Mouse (Mus musculus): ENCODE measurements at regions not wholly inside any gene's neighbourhood (a gene's known extent, or its start where the extent isn't known, plus 50 kb on each side); places are given as distances from the start of the nearest gene placed in this dataset.
"Not testable (repeated sequence)": the region's sequence is repeated elsewhere in the genome, so short reads cannot be mapped to it uniquely, and the experiment has no call there.

DNA sequence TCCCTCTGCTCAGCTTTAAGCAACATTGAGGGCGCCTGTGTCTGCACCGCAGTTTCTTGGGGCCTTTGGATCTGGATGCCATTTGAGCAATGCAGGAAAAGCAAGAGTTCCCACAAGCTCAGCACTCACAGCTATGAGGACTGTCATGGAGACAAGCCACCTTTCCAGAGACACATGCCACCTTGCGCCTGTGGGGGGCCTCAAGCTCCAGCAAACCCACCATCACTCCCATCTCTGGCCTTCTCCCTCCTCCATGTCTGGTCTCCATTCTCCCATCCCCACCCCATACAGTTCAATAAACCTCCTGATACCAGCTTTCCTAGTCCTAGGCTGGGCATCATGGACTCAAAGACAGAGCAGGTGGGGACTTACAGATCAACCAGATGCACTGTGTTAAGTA is 97.8 kb downstream of the Wdr11 start:
- DNase-seq: no peak

DNA sequence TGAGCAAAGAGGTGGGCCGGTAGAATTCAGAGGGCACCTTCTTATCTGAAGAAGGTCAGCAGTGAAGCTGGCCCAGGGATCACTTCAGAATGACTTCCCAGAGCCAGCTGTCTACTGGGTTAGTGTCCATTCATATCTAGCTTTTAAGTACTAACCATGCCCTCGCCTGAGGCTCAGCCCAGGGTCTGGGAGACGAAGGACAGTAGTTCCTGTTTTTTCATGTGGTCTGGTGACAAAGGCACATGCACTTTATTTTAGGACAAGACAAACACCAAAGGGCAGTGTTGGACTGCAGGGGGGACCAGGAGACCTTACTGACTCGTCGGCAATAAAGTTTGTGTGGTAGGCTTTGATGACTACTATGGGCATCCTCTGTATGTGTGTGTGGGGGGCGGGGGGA is 99.2 kb downstream of the Wdr11 start:
- no peak for DNase-seq

DNA sequence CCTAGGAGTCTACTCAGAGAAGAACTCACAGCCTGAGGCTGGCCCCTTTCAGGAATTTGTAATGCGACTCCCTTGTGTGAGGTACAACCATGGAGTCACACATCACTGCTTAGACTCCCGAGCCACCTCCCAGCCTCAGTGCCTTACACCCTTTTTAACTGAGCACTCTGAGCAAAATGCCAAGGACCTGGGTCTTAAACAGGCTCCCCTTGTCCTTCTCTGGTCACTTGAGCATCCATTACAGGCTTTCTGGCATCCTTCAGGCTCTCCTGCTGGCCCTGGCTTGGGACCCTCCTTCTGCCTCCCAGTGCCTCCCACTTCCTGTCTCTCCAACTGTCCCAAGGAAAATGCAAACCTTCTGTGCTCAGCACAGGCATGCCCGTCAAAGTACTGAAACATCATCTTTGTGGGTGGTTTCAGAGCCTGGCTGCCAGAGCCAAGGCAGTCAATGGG is 100.0 kb downstream of the Wdr11 start:
- no peak for DNase-seq

DNA sequence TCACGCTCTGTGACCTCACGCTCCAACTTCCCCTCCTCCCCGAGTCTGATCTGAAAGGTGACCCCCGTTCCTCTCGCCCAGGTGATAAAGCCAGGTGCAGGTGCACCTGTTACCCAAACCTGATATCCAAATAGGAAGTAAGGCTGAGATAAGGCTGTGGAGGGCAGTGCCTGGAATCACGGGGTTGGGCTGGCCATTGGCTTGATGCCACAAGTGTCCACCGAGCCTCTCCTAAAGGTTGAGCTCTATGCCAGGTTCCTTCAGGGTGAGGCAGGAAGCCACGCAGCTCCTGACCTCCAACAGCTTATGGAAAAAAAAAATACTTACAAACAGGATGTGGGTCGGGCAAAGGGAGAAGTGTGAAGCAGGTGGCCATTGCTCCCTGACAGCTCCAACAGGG is 102.0 kb downstream of the Wdr11 start:
- no peak for DNase-seq

DNA sequence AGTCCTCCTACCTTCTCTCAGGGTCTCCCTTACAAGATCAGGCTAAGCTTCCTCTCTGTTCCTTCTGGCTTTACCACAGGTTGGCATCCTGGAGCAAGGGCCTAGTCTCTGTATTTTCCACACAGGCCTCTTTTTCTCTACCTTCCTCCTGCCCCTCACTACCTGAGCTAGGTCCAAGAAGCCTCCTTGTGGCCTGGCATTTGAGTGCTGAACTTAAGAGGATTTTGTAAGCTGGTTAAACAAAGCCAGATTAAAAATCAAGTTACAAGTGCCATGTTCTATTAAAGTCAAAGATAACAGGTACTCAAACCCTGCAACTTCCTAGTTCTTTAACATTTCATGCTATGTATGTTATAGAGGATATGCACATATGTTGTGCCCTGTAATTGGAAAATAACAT is 102.5 kb downstream of the Wdr11 start:
- DNase-seq: no peak

DNA sequence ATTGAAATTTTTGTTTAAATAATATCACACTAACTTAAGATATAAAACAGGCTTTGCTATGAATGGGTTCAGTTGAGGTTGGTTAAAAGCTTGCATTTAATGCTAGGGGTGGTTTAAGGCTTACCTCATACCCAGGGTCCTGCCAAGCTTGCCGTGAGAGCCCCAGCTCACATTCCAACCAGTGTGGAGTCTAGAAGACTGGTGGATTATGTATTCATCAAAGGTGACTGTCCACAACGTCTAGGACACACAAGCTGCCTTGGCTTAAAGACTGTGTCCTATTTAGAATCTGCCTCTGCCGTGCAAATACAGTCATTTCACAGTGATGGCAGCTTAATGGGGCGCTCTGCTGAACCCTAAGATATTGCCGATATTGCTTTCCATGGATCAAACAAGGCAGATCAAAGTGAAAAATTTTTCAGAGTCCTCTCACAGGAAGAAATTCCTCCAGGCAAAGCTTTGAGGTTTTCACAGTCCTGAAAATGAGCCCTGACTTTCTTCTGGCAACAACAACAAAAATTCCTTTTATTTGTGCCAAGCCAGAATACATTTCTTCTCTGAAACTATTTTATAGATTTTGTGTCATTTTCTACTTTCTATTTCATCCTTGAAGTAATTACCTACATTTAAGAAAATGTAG is 108.4 kb downstream of the Wdr11 start:
- DNase-seq: no peak

DNA sequence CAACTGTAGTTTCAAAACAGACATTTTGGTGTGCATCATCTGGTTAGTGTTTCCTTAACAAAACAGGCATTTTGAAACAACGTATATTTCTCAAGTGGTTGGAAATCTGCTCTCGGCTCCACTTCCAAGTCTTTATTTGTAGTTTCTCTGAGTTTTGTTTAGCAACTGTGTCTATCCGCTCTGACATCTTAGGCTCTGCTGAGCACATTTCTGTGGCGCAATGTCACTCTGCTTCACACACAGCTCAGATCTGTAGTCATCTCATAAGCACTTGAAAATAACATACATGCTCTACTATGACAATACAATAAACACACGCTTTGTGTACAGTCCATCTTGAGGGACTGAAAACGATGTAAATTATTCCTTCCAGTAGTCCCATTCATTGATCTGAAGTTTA is 135.9 kb downstream of the Wdr11 start:
- no peak for DNase-seq

DNA sequence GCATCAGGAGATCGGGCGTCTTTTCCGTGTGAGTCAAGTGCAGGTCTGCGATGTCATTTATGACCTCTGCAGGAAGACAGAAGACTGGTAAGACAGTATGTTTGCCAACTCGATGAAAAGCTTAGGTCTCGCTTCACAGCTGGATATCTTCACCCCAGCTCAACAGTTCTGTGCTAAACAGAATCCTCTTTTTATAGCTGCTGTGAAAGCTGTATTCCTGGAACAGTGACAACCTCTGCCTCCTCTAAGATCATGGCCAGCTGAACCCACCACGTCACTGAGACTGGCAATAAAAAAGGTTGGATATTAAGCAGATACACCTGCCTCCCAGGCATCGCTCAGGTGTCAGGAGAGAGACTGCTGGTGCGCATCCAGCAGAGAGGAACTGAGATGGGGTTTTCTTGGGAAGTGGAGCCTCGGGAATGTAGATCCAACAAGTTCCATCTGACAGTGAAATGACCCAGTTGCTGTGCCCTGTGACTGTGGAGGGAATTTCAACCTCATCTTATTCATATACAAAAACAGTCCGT is 138.1 kb downstream of the Wdr11 start:
- DNase-seq: no peak

DNA sequence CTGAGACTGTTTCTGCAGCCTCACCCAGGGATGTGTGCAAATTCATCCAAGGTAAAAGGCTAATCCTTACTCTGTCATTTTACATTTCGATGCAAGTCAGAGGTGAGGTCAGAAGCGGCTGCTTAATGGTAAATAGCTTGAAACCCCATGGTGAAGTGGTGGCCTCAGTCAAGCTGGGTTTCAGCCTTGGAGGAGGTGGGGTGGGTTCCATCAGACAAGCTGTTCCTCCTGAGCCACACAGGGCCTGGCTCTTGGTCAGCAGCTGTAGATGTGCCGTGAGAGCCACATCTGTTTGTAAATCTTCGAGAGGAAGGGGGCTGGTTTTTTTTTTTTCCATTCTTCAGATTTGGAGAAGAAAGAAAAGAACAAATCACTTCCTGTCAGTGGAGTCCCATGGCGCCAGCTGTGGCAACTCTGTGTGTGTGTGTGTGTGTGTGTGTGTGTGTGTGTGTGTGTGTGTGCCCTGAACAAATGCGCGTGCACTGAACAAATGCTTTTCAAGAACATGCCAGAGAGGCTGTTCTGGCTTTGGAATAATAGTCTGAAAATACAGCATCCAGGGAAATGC is 139.2 kb downstream of the Wdr11 start:
- DNase-seq: no peak

DNA sequence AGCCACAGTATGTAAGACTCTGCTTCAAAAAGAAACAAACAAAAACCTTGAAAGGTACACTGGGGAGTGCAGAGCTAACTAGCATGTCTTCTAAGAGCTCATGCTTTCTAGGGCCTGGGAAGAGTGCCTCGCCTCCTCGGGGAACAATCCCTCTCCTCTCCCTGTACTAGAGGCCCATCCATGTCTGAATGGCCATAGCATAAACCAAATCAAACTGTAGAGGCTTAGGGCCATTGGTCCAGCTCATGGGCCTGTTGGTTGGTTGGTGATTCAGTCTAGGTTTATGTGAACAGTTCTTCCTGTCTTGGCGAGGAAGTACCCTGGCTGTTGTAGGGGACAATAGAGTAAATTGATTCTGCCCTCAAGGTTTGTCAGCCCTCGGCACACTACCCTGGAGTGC is 151.0 kb downstream of the Wdr11 start:
- DNase-seq: no peak

DNA sequence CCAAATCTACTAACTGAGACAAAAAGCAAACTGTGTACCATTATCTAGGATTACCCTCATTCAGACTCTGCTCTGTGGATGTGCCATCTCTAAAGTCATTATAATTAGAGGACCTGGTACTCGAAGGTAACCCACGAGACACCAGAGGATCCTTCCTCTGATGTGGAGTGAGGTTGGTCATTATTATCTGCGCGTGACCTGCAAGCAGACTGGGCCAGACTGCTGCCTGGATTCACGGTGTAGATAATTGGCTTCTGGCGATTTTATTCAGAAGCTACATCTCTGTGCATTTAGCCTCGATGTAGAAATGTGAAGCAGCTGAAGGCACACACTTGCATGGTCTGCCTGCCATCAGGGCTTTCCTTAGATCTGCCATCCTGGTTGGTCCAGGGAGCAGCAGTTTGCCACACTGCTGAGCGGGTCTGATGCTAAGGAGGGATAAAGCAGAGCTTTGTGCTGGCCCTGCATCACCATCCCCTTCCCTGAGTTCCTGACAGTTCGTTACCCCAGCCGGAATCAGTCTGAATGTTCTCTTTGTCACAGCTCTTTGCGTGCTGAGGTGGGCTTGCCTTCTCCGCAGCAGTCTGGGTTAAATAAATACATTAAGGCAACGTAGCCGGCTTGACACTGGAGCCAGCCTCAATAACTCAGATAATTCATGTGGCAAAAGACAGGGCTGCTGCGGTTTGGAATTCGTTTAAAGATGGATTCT is 152.4 kb downstream of the Wdr11 start:
- DNase-seq: no peak

DNA sequence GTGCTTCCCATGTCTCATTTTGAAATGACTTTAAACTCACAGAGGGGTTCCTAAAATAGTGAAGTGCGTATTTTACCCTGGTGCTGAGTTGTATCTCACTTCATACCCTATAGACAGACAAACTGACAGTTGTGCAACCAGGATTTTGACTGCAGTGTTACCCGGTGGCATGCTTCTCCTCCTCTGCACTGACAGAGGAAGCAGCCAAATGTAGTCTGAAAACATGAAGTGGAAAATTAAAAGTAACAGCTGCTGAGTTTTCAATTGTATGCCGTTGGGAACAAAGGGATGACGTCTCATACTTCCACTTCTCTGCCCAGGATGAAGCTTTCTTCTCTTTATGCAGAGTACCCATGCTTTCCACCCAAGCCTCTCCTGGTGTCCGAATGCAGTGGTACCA is 155.0 kb downstream of the Wdr11 start:
- no peak for DNase-seq

DNA sequence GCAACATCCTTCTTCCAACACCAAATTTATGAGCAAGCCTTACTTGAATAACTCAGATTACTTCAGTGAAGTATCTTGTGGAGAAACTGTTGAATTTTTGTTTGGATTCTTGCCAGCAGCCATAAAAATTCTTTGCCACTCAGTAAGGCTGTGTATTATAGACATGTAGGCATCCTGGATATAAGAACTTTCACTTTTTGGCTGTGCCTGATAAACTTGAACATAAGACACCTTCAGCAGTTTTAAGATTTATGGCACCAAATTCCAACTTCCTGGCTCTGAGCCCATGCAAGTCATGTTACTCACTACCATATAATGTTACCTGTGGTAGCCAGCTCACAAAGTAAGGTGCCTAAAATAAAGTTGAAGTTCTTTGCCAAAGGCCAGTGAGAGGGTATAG is 159.3 kb downstream of the Wdr11 start:
- no peak for DNase-seq

DNA sequence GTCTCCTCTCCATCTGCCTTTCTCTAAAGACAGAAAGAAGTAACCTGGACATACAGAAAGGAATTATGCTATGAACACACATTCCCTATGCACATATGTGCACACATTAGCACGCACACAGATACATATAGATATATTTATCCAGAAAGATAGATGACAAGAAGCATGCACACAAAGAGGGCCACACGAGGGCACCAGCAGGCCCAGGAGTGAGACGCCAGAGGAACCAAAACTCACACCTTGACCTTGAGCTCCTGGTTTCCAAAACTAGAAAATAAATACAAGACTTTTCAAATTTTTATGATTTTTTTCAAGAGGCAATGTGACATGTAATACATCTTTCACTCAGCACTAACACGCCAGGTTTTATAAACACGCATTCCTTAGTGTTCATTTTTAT is 163.1 kb downstream of the Wdr11 start:
- DNase-seq: no peak

DNA sequence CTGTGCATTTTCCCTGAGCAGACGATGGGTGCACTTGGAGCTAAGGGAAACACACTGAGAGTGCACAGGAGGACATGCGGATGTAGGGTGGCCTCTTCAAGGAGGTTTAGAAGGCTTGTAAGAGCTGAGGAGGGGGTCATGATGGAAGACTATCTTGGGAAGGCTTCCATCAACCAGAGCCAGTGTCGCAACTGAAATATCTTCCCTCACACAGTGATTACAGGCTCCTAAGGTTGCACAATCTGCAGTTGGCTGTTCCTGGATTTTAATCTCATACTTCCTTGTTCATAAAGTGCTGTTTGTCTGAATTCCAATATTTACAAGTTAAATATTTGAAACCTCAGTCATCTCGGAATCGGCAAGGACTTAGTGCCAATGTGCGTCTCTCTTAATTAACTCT is 164.5 kb downstream of the Wdr11 start:
- DNase-seq: no peak

DNA sequence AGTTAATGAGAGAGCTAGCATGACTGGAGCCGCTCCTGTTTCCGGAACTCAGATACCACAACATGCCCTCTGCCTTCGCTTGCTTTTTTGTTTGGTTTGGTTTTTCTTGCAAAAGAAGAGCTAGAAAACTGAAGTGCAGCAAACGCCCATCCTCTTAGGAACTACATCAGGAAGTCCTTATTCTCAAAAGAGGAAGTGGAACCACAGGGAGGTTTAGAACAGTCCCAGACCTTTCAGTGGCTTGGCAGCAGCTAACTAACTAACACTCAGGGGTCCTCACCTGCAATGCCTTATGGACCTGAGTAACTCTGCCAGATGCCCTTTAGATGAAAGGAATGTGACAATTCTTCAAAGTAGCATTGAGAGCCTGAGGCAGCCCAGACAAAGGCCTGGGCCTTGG is 168.2 kb downstream of the Wdr11 start:
- no peak for DNase-seq

DNA sequence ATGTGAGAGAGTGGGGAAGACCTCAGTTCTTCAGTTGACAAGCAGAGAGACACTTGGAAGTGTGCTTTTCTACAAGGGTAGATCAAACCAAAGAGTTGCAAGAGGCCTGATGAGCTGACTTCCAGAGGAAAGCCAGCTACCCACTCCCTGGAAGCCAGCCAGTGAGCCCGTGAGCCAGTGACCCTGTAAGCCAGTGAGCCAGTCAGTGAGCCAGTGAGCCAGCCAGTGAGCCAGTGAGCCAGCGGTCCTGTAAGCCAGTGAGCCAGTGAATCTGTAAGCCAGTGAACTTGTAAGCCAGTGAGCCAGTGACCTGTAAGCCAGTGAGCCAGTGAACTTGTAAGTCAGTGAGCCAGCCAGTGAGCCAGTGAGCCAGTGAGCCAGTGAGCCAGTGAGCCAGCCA is 168.7 kb downstream of the Wdr11 start:
- DNase-seq: no peak

DNA sequence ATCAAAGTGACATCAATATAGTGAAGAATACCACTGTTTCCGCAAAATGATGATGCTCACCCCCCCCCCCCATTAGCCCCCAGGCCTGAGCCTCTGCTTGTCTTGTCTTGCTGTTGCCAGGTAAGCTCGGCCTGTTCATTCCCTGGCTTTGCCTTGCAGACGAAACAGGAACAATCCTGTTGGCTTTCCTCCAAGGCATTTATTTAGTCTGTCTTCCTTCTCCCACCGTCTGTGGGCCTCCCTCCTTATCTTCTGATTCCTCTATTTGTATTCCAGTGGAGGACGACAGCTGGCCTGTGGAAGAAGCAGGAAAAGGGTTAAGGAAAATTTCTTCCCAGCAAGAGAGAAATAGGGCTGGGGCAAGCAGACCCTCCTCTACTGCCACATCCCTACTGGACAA is 172.1 kb downstream of the Wdr11 start:
- no peak for DNase-seq

DNA sequence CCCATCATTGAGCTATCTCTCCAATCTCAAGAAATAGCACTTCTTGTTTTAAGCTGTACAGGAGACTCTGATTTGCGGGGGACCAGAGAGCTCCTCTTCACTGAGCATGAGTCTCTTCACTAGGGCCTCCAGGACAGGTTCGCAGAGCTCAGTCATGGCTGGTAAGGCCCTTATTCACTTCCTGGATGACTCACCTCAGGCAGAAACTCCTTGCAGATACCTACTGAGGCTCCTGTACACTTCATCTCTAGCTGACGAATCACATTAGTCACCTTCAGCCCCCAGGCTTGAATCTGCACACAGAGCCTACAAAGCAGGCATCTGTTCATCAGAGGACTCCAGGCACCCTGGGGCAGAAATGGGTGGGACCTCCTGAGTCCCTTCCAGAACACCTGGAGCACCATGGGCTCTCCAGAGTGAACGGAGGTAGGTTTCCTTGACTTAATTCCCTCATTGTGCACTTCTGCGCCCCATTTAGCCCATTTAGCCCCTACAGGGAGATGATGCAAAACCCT is 172.8 kb downstream of the Wdr11 start:
- no peak for DNase-seq

DNA sequence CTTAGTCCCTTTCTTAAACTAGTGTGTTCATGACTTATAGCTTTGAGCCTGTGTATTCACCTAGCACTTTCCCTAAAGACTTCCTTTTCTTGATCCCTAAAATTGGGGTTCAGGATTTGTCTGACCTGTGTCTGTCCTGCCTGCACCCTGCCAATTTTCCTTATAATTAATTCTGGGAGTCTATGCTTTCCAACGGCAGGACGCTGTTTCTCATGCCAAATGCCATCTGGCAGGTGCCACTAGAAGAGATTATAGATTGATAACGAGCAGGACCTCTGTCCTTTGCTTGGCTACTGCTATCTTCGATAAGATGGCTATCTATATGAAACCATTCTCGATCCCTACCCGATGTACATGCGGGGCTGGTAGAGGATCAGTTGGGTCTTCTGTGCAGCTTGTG is 174.0 kb downstream of the Wdr11 start:
- DNase-seq: no peak

DNA sequence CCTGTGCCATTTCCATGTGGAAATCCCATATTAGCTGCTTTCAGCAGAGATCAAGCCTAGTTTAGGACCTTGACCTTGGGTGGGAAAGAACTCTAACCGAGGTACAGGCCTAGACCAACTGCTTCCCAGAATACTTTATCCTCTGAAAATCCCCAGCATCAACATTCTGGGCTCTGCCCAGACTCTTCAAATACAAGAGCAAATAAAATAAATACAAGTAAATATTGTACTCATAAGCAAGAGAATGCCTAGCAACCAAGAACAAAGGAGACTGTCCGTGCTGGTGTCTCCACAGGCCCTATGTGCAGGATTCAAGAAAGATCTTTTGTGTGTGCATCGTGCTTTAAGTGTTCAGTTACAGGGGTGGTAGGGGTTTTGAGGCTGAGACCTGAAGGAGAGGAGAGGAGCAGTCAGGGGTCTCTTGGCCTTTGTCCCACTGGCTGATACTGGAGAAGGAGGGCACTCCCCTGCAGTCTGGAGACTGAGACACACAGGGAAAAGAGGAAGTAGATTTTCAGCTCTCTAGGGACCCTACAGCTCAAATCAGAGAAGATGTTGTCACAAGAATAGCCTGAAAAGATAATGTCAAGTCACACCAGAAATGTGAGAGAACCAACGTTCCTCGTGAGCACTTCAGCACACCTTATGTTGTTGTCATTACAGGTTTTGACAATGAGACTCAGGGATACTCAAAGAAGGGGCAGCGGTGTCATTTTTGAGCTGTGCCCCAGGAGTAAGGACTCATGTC is 174.6 kb downstream of the Wdr11 start:
- no peak for DNase-seq

DNA sequence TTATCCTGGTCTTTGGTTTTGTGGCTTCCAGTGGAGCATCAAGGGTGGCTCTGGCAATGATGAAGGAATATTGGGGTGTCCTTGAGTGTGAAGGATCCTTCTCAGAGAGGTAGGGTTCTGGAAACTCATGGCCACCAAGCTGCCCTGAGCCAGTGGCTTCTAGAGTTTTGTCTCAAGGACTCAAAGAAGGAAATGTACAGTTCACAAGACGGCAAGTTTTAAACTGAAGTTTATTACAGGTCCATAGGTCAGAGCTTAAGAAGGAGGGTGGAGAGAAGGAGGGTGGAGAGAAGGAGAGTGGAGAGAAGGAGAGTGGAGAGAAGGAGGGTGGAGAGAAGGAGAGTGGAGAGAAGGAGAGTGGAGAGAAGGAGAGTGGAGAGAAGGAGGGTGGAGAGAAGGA is 178.0 kb downstream of the Wdr11 start:
- not testable (repeated sequence) for DNase-seq

DNA sequence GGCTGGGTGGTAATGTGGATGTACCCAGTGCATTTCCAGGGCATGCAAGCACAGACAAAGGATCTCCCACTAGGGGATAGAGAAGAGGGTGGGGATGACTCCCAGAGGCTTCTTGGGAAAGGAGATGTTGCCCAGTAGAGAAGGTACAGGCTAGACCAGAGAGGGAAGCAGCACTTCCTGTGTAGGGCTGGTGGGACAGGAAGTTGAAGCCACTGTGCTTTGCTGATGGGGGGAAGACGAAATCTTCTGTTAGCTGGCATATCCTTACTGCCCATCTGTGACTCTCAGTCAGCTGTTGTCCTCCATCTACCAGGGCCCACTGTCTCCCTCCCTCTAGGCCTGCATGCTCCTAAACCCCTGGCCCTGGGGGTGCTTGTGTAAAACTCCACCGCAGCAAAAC is 180.2 kb downstream of the Wdr11 start:
- no peak for DNase-seq

Data from cerebellum, postnatal 36 days (tissue).